Mouse (Mus musculus) adrenal gland, postnatal 0 days (tissue): ENCODE results near the gene Pawr. TPM values are rescaled to one million over a fixed set of nuclear protein-coding genes. Genes with fewer than 3 reads are reported as not detected.

ENCODE experiments used
- microRNA-seq: library from miRNA; unstranded; fragments of <30 nt; microRNA quantifications from one replicate; pipeline ENCODE4, GENCODE M21; 2016; ENCODE audit warnings: borderline replicate concordance; ENCODE audit not compliant: insufficient number of aligned reads
- polyA plus RNA-seq: library from polyadenylated mRNA; unstranded; fragments of >200 nt; fragmentation: Nextera tagmentation; extraction: Ambion mirVana; gene quantifications from 2 replicates; pipeline ENCODE4 v1.2.1, GENCODE M21; 2015

The Pawr gene
- polyA plus RNA-seq, result 9.5 and 15.5 TPM in 2 replicates

GRCm38 (mm10) chr10:108331784-108332561, at the start of gene Pawr:
TSS of gene Pawr (plus strand) at chr10:108332121.

Small RNAs within 50 kb of the gene (microRNA-seq; reads per million reads assigned to microRNA genes)
- not detected for gene Gm25591

Other genes starting within 250 kb of the Pawr start
- 40.2 and 59.9 TPM in 2 replicates for gene Ppp1r12a, start 169.9 kb upstream of the Pawr start, polyA plus RNA-seq